Mouse (Mus musculus): Measurements from ENCODE around the gene Igsf8. TPM values are rescaled to one million over a fixed set of nuclear protein-coding genes. Genes with fewer than 3 reads are reported as not detected.
A peak's percentile ranks its signal among the peaks of the same experiment; 100 is the strongest.
"Not testable (repeated sequence)": the region's sequence is repeated elsewhere in the genome, so short reads cannot be mapped to it uniquely, and the experiment has no call there.

The Igsf8 gene
- 10 to 100 TPM; 45.3 to 55.6 TPM for total RNA-seq (2021)
- long read RNA-seq, experiment 1, transcript Igsf8-201 (7 exons, 2,278 nt), result major isoform, 51 of 82 reads
- long read RNA-seq, experiment 1, partial matches to known transcripts, result 21 of 82 reads
- long read RNA-seq, experiment 1, other reads (novel, unspliced or antisense), result 9 of 82 reads
- long read RNA-seq, experiment 2, transcript Igsf8-201 (7 exons, 2,278 nt), result major isoform, 121 of 176 reads
- long read RNA-seq, experiment 2, partial matches to known transcripts, result 44 of 176 reads
- long read RNA-seq, experiment 2, other reads (novel, unspliced or antisense), result 11 of 176 reads

- no peak for DNase-seq (ENCODE audit: low spot score in 2 of 2)
These were observed at the start of gene Igsf8 for GRCm38 (mm10) chr1:172261477-172262078. Igsf8 (plus strand) TSS chr1:172261641.

- DNase-seq (ENCODE audit: low spot score in 2 of 2), result no peak
These were observed 48.7 kb upstream of the Igsf8 start for GRCm38 (mm10) chr1:172212776-172213175.

- DNase-seq (ENCODE audit: low spot score in 2 of 2), result no peak
These were observed 47.7 kb upstream of the Igsf8 start for GRCm38 (mm10) chr1:172213771-172214170.

GRCm38 (mm10) chr1:172214748-172215147, 46.7 kb upstream of the Igsf8 start:
- DNase-seq (ENCODE audit: low spot score in 2 of 2), result no peak

- peak; percentile 91 to 93 for DNase-seq (ENCODE audit: low spot score in 2 of 2)
These were observed 44.3 kb upstream of the Igsf8 start for GRCm38 (mm10) chr1:172217148-172217547.

GRCm38 (mm10) chr1:172218164-172218910, 43.1 kb upstream of the Igsf8 start:
- no peak for DNase-seq (ENCODE audit: low spot score in 2 of 2)

GRCm38 (mm10) chr1:172219451-172220406, 41.7 kb upstream of the Igsf8 start, which contains the start of gene Casq1:
Casq1 (minus strand) TSS chr1:172219868.
- no peak for DNase-seq (ENCODE audit: low spot score in 2 of 2)

- DNase-seq (ENCODE audit: low spot score in 2 of 2), result no peak
These were observed 41.0 kb upstream of the Igsf8 start for GRCm38 (mm10) chr1:172220414-172220813.

- no peak for DNase-seq (ENCODE audit: low spot score in 2 of 2)
These were observed 40.0 kb upstream of the Igsf8 start for GRCm38 (mm10) chr1:172221297-172222063.

GRCm38 (mm10) chr1:172228209-172228608, 33.2 kb upstream of the Igsf8 start:
- no peak for DNase-seq (ENCODE audit: low spot score in 2 of 2)

- no peak for DNase-seq (ENCODE audit: low spot score in 2 of 2)
These were observed 32.2 kb upstream of the Igsf8 start for GRCm38 (mm10) chr1:172229215-172229614.

- DNase-seq (ENCODE audit: low spot score in 2 of 2), result no peak
These were observed 20.3 kb upstream of the Igsf8 start for GRCm38 (mm10) chr1:172240945-172241708.

- no peak for DNase-seq (ENCODE audit: low spot score in 2 of 2)
These were observed 19.0 kb upstream of the Igsf8 start for GRCm38 (mm10) chr1:172242401-172242800.

GRCm38 (mm10) chr1:172243547-172244205, 17.8 kb upstream of the Igsf8 start:
- DNase-seq (ENCODE audit: low spot score in 2 of 2), result no peak

GRCm38 (mm10) chr1:172244645-172245044, 16.8 kb upstream of the Igsf8 start:
- DNase-seq (ENCODE audit: low spot score in 2 of 2), result not testable (repeated sequence)

- no peak for DNase-seq (ENCODE audit: low spot score in 2 of 2)
These were observed 14.2 kb upstream of the Igsf8 start for GRCm38 (mm10) chr1:172247216-172247615.

- no peak for DNase-seq (ENCODE audit: low spot score in 2 of 2)
These were observed 13.8 kb upstream of the Igsf8 start for GRCm38 (mm10) chr1:172247679-172248078.

- DNase-seq (ENCODE audit: low spot score in 2 of 2), result no peak
These were observed 3.1 kb upstream of the Igsf8 start, which contains the start of gene Atp1a4 for GRCm38 (mm10) chr1:172258314-172258713. Atp1a4 (minus strand) TSS chr1:172258414.

- DNase-seq (ENCODE audit: low spot score in 2 of 2), result no peak
These were observed 9.8 kb downstream of the Igsf8 start for GRCm38 (mm10) chr1:172271208-172271607.
